Mouse (Mus musculus): ENCODE measurements at regions not wholly inside any gene's neighbourhood (a gene's known extent, or its start where the extent isn't known, plus 50 kb on each side); places are given as distances from the start of the nearest gene placed in this dataset.
A peak's percentile ranks its signal among the peaks of the same experiment; 100 is the strongest.
"Not testable (repeated sequence)": the region's sequence is repeated elsewhere in the genome, so short reads cannot be mapped to it uniquely, and the experiment has no call there.

GRCm38 (mm10) chr2:16811401-16812281, 455.5 kb downstream of the Plxdc2 start:
- not testable (repeated sequence) for DNase-seq

GRCm38 (mm10) chr2:16820442-16820841, 464.3 kb downstream of the Plxdc2 start:
- no peak for DNase-seq

- no peak for DNase-seq
Observed at GRCm38 (mm10) chr2:16824681-16825230, 468.7 kb downstream of the Plxdc2 start.

- peak in 1 of 2 experiments; percentile 8 for DNase-seq
Observed at GRCm38 (mm10) chr2:16827266-16827665, 471.2 kb downstream of the Plxdc2 start.

- no peak for DNase-seq
Observed at GRCm38 (mm10) chr2:16835960-16836359, 479.9 kb downstream of the Plxdc2 start.

GRCm38 (mm10) chr2:16838718-16839117, 482.6 kb downstream of the Plxdc2 start:
- DNase-seq = no peak

- DNase-seq = peak; percentile 94 to 97
Observed at GRCm38 (mm10) chr2:16849916-16850315, 493.8 kb downstream of the Plxdc2 start.

GRCm38 (mm10) chr2:16860056-16860455, 504.0 kb downstream of the Plxdc2 start:
- DNase-seq = peak; percentile 57 to 85

GRCm38 (mm10) chr2:16866163-16866852, 510.2 kb downstream of the Plxdc2 start:
- no peak for DNase-seq

GRCm38 (mm10) chr2:16892381-16892780, 536.3 kb downstream of the Plxdc2 start:
- peak; percentile 6 to 7 for DNase-seq

GRCm38 (mm10) chr2:16909246-16910038, 553.3 kb downstream of the Plxdc2 start:
- DNase-seq = no peak

GRCm38 (mm10) chr2:16914633-16915032, 558.5 kb downstream of the Plxdc2 start:
- peak; percentile 43 to 52 for DNase-seq

GRCm38 (mm10) chr2:16929974-16930373, 573.9 kb downstream of the Plxdc2 start:
- no peak for DNase-seq

GRCm38 (mm10) chr2:16959432-16959831, 603.3 kb downstream of the Plxdc2 start:
- DNase-seq = no peak

GRCm38 (mm10) chr2:16977380-16977779, 621.3 kb downstream of the Plxdc2 start:
- no peak for DNase-seq

- no peak for DNase-seq
Observed at GRCm38 (mm10) chr2:16982823-16983222, 626.7 kb downstream of the Plxdc2 start.

- DNase-seq = no peak
Observed at GRCm38 (mm10) chr2:16983583-16984221, 627.6 kb downstream of the Plxdc2 start.
